Mouse (Mus musculus) hindbrain, embryonic 15.5 days (tissue): ENCODE data around the gene Ankzf1. TPM values are rescaled to one million over a fixed set of nuclear protein-coding genes. Genes with fewer than 3 reads are reported as not detected.

ENCODE experiments used
- ATAC-seq: fragments of 200-750 bp; cut with Nextera tagmentation; 2 replicates; pipeline ENCODE4 v1.8.0; 2017; ENCODE audit warnings: low read depth, moderate number of reproducible peaks, moderate TSS enrichment; ENCODE audit not compliant: low FRiP score
- H3K27ac ChIP-seq: fragments of 300-500 bp; sonication (generic); replicated peaks from 2 replicates; pipeline ENCODE4 v1.5.1; 2015; ENCODE audit warnings: mild to moderate bottlenecking, inconsistent platforms
- H3K27me3 ChIP-seq: fragments of 300-500 bp; sonication (generic); 2 replicates; pipeline ENCODE4 v1.6.1; 2015; ENCODE audit warnings: control low read depth, inconsistent platforms
- H3K36me3 ChIP-seq: fragments of 300-500 bp; sonication (generic); 2 replicates; pipeline ENCODE4 v1.6.1; 2015; ENCODE audit warnings: control low read depth, inconsistent platforms
- H3K4me1 ChIP-seq: fragments of 300-500 bp; sonication (generic); replicated peaks from 2 replicates; pipeline ENCODE4 v1.6.1; 2015; ENCODE audit warnings: control low read depth, inconsistent platforms
- H3K4me2 ChIP-seq: fragments of 300-500 bp; sonication (generic); 2 replicates; pipeline ENCODE4 v1.6.1; 2015; ENCODE audit warnings: moderate library complexity, mild to moderate bottlenecking, inconsistent platforms
- H3K4me3 ChIP-seq: fragments of 300-500 bp; sonication (generic); 2 replicates; pipeline ENCODE4 v1.5.1; 2015; ENCODE audit warnings: mild to moderate bottlenecking, inconsistent platforms
- H3K9ac ChIP-seq: fragments of 300-500 bp; sonication (generic); 2 replicates; pipeline ENCODE4 v1.6.1; 2015; ENCODE audit warnings: inconsistent platforms
- H3K9me3 ChIP-seq: fragments of 300-500 bp; sonication (generic); 2 replicates; pipeline ENCODE4 v1.6.1; 2016; ENCODE audit warnings: control low read depth, inconsistent platforms
- WGBS: fragments of 180-500 bp; shearing (Covaris S2); methylation state at CpG from one replicate; pipeline ENCODE4 v1.1.7; 2015; 5-methylcytosine and 5-hydroxymethylcytosine counted together
- polyA plus RNA-seq: library from polyadenylated mRNA; unstranded; fragments of >200 nt; fragmentation: Nextera tagmentation; extraction: Ambion mirVana; gene quantifications from 2 replicates; pipeline ENCODE4 v1.2.1, GENCODE M21; 2015

Gene Ankzf1
- polyA plus RNA-seq, 1 experiment from 2014 or later = 24.2 TPM

GRCm38 (mm10) chr1:75168472-75169464 is 23.2 kb upstream of the Ankzf1 start, which contains the start of gene Zfand2b:
Gene Zfand2b (plus strand): TSS chr1:75168646.
- Histone ChIP-seq H3K4me3 (peak within 1 kb of the TSS; percentile 67), H3K36me3 (peaks cover 36% of the 10 kb centered on the region), H3K27me3 (no peaks in the 10 kb centered on the region), H3K9ac (peak within 1 kb of the TSS; percentile 57), H3K9me3 (no peaks in the 10 kb centered on the region), H3K4me1 (peaks cover 14% of the 10 kb centered on the region), H3K27ac (peak within 1 kb of the TSS; percentile 89), H3K4me2 (peak within 1 kb of the TSS; percentile 66)
- peak; percentile 97 for ATAC-seq
- under 1% methylated on average over 58 of the region's 59 CpGs for WGBS

DNA sequence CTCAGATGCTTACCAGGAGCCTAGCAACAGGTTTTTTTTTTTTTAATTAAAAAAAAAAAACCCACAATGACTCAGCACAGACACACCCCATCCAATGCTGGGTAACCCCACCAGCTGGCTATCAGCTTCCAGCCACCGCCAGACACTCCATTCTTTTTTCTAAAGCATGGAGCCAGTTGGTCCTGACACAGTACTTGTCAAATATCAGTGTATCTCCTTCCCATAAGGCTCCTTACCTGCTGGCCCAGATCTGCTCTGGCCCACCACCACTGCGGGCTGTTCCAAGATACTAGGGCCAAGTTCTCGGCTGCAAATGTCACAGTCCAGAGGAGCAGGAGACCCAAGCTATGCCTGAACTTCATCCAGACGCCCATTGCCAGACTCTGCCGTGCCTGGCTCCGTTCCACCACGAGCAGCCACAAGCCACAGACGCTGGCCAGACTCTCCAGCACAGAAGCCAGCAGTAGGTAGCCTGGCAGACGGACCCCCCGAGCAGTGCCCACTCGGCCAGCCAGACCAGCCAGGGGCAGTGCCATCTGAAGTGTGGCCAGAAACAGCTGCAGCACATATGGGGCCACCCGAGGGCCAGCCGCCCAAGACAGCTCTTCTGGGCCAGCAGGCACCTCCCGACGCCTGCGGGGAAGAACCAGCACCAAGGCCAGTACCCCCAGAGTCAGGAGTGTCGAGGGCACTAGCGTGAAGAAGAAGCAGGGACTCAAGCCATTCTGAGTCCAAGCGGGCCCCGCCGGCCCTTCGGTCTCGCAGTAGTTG is 12.4 kb upstream of the Ankzf1 start:
- peak overlapping the region; percentile 50 for H3K4me3 ChIP-seq
- peak overlapping the region; percentile 89 for H3K4me2 ChIP-seq
- peak overlapping the region; percentile 61 for H3K27ac ChIP-seq
- no peaks in the 10 kb centered on the region for H3K9me3 ChIP-seq
- no peaks in the 10 kb centered on the region for H3K27me3 ChIP-seq
- H3K9ac ChIP-seq = peak overlapping the region; percentile 50
- peaks cover 67% of the 10 kb centered on the region for H3K36me3 ChIP-seq
- peak; percentile 59 for ATAC-seq
- H3K4me1 ChIP-seq = peaks cover 30% of the 10 kb centered on the region
- WGBS = 7% methylated on average over 23 of the region's 23 CpGs

- Histone ChIP-seq H3K27me3 (no peaks in the 10 kb centered on the region), H3K27ac (peak within 1 kb of the TSS; percentile 61), H3K4me2 (peak within 1 kb of the TSS; percentile 89), H3K9ac (peak within 1 kb of the TSS; percentile 50), H3K4me3 (peak within 1 kb of the TSS; percentile 50), H3K9me3 (no peaks in the 10 kb centered on the region), H3K36me3 (peaks cover 68% of the 10 kb centered on the region), H3K4me1 (peaks cover 30% of the 10 kb centered on the region)
- peak; percentile 91 for ATAC-seq
- WGBS = under 1% methylated on average over 31 of the region's 31 CpGs
These were observed 11.8 kb upstream of the Ankzf1 start, which contains the start of gene Abcb6 for GRCm38 (mm10) chr1:75180105-75180590. Gene Abcb6 (minus strand): TSS chr1:75180392.

GRCm38 (mm10) chr1:75180741-75181140 is 11.2 kb upstream of the Ankzf1 start:
- 41% methylated on average over 7 of the region's 7 CpGs for WGBS
- Histone ChIP-seq H3K9me3 (no peaks in the 10 kb centered on the region), H3K4me1 (peaks cover 30% of the 10 kb centered on the region), H3K27ac (no peak overlapping the region), H3K36me3 (peaks cover 68% of the 10 kb centered on the region), H3K27me3 (no peaks in the 10 kb centered on the region), H3K9ac (no peak overlapping the region), H3K4me2 (peak overlapping the region; percentile 89), H3K4me3 (peak overlapping the region; percentile 50; the same call in 1 of the 2 replicates)
- no peak for ATAC-seq

DNA sequence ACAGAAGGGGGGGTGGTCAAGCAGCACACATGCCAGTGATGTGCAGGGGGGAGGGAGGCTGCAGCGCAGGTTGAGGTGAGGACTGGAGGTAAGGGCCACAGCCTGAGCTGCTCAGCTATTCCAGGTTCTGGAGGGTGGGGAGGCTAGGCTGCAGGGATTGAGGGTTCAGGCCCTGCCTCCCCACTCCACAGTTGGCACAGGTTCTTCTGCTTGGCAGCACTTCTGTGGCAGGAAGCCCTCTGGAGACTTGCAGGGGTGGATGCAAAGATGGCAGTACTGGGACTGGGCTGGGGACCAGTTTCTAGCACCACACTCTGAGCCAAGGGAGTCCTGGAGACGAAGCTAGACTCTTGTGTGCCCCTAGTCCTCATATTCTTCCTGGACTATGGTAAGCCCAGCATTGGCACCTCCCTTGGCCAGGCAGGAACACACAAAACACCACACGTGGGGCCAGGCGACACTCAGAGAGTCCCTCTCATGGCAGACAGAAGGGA is 10.5 kb upstream of the Ankzf1 start:
- H3K9me3 ChIP-seq = no peaks in the 10 kb centered on the region
- no peak overlapping the region for H3K9ac ChIP-seq
- ATAC-seq = no peak
- H3K4me3 ChIP-seq = no peak overlapping the region
- H3K4me2 ChIP-seq = no peak overlapping the region
- peaks cover 68% of the 10 kb centered on the region for H3K36me3 ChIP-seq
- H3K4me1 ChIP-seq = peaks cover 30% of the 10 kb centered on the region
- no peak overlapping the region for H3K27ac ChIP-seq
- 80% methylated on average over 4 of the region's 4 CpGs for WGBS
- no peaks in the 10 kb centered on the region for H3K27me3 ChIP-seq

DNA sequence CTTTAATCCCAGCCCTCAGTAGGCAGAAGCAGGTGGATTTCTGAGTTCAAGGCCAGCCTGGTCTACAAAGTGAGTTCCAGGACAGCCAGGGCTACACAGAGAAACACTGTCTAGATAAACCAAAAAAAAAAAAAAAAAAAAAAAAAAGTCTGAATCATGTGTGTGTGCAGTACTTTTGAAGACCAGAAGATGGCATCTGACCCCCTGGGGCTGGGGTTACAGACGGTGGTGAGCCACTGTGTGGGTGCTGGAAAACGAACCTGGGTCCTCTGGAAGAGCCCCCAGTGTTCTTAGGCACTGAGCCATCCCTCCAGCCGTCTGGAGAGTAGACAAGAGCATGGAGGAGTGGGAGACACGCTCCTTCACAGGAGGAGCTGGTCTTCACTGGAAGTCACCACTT is 9.8 kb upstream of the Ankzf1 start:
- Histone ChIP-seq H3K4me1 (peaks cover 30% of the 10 kb centered on the region), H3K36me3 (peaks cover 68% of the 10 kb centered on the region), H3K27ac (no peak overlapping the region), H3K9ac (no peak overlapping the region), H3K4me3 (no peak overlapping the region), H3K27me3 (no peaks in the 10 kb centered on the region), H3K4me2 (no peak overlapping the region), H3K9me3 (no peaks in the 10 kb centered on the region)
- no peak for ATAC-seq
- 71% methylated on average over 4 of the region's 4 CpGs for WGBS

DNA sequence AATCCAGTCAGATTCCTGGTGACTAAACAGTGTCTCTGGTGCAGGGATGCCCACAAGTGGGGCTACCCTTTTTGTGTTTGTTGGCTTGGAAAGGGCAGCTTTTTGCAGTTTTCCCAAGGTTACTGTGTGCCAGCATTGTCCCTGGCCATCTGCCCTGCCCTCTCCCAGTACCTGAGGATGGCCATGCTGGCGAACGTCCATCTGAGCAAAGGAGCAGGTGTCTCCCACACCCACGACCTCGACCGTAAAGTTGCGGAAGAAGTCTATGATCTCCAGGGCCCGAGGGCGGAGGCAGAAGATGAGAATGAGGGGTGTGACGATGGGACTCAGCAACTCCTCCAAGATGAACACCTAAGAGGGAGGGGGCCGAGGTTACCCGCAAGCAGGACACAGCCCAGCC is 6.5 kb upstream of the Ankzf1 start:
- peaks cover 10% of the 10 kb centered on the region for H3K4me1 ChIP-seq
- H3K9ac ChIP-seq = no peak overlapping the region
- ATAC-seq = no peak
- no peak overlapping the region for H3K4me2 ChIP-seq
- H3K27ac ChIP-seq = no peak overlapping the region
- H3K9me3 ChIP-seq = no peaks in the 10 kb centered on the region
- no peak overlapping the region for H3K4me3 ChIP-seq
- peaks cover 81% of the 10 kb centered on the region for H3K36me3 ChIP-seq
- WGBS = 90% methylated on average over 11 of the region's 11 CpGs
- no peaks in the 10 kb centered on the region for H3K27me3 ChIP-seq

GRCm38 (mm10) chr1:75187126-75187525 is 4.8 kb upstream of the Ankzf1 start:
- Histone ChIP-seq H3K4me2 (no peak overlapping the region), H3K4me3 (no peak overlapping the region), H3K9ac (no peak overlapping the region), H3K27ac (no peak overlapping the region), H3K9me3 (no peaks in the 10 kb centered on the region), H3K27me3 (no peaks in the 10 kb centered on the region), H3K36me3 (peaks cover 70% of the 10 kb centered on the region), H3K4me1 (peaks cover 15% of the 10 kb centered on the region)
- ATAC-seq = no peak

- no peaks in the 10 kb centered on the region for H3K9me3 ChIP-seq
- WGBS = 83% methylated on average over 2 of the region's 2 CpGs
- no peak overlapping the region for H3K27ac ChIP-seq
- no peaks in the 10 kb centered on the region for H3K27me3 ChIP-seq
- H3K36me3 ChIP-seq = peaks cover 61% of the 10 kb centered on the region
- H3K4me3 ChIP-seq = no peak overlapping the region
- ATAC-seq = no peak
- H3K4me1 ChIP-seq = peaks cover 20% of the 10 kb centered on the region
- H3K9ac ChIP-seq = no peak overlapping the region
- H3K4me2 ChIP-seq = no peak overlapping the region
These were observed 4.0 kb upstream of the Ankzf1 start for GRCm38 (mm10) chr1:75187914-75188483.

DNA sequence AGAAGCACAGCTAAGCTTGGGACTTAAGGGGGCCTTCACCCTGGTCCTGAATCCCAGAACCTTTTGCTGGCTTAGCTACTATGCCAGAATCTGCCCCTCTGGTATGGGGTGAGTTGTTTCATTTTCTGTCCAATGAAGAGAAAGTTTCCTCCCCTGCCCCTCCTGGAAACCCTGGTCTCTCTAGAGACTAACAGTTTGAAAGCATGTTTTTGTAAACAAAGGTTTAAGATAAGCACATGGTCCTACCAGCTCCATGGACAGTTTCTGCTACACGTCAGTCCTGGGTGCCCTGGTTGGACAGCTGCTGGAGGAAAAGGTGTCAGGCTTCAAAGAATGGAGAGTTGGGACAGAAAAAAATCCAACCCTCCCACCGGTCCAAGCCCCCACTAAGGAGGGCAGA is 1.4 kb upstream of the Ankzf1 start:
- Histone ChIP-seq H3K27ac (no peak overlapping the region), H3K4me2 (peak overlapping the region; percentile 92), H3K9ac (peak overlapping the region; percentile 96; the same call in 1 of the 2 replicates), H3K4me3 (peak overlapping the region; percentile 82; the same call in 1 of the 2 replicates), H3K4me1 (peaks cover 28% of the 10 kb centered on the region), H3K36me3 (peaks cover 39% of the 10 kb centered on the region), H3K27me3 (no peaks in the 10 kb centered on the region), H3K9me3 (no peaks in the 10 kb centered on the region)
- no peak for ATAC-seq
- WGBS = 76% methylated on average over 2 of the region's 2 CpGs

GRCm38 (mm10) chr1:75191258-75191621 is 711 bp upstream of the Ankzf1 start:
- 44% methylated on average over 5 of the region's 5 CpGs for WGBS

More at GRCm38 (mm10) chr1:75191258-75191621, 711 bp upstream of the Ankzf1 start:
- Histone ChIP-seq H3K4me3 (peak overlapping the region; percentile 82), H3K27me3 (no peaks in the 10 kb centered on the region), H3K27ac (peak overlapping the region; percentile 98), H3K9me3 (no peaks in the 10 kb centered on the region), H3K4me1 (peaks cover 28% of the 10 kb centered on the region), H3K36me3 (peaks cover 36% of the 10 kb centered on the region), H3K9ac (peak overlapping the region; percentile 96), H3K4me2 (peak overlapping the region; percentile 92)
- ATAC-seq = no peak; the same call in 1 of the 2 replicates
